Mouse (Mus musculus) MEL (cell line): ENCODE results near the gene Vav3.

Experiments
- BHLHE40 ChIP-seq: IDR thresholded peaks from 2 replicates; pipeline ENCODE4 v1.6.1; 2012; ENCODE audit warnings: low read depth, mild to moderate bottlenecking, inconsistent platforms, low read length, improper control_type of control experiment, borderline replicate concordance
- CTCF ChIP-seq, 3 experiments: IDR thresholded peaks in 2 of 3; conservative IDR thresholded peaks in 1 of 3; 2 replicates each; pipeline ENCODE4 v1.5.1; 2011 to 2012; ENCODE audit warnings: low read length in 3 of 3, low read depth in 2 of 3, mild to moderate bottlenecking in 2 of 3, improper control_type of control experiment in 1 of 3, inconsistent platforms in 1 of 3, mixed read lengths in 1 of 3, moderate library complexity in 1 of 3; ENCODE audit not compliant: control insufficient read depth in 1 of 3, insufficient read depth in 1 of 3, poor library complexity in 1 of 3, severe bottlenecking in 1 of 3
- GABPA ChIP-seq: IDR thresholded peaks from 2 replicates; pipeline ENCODE4 v1.6.1; 2012; ENCODE audit warnings: low read depth, mild to moderate bottlenecking, inconsistent platforms, low read length, improper control_type of control experiment, moderate library complexity
- MAFK ChIP-seq: IDR thresholded peaks from 2 replicates; pipeline ENCODE4 v1.6.1; 2011; ENCODE audit warnings: low read depth, mild to moderate bottlenecking, low read length, improper control_type of control experiment, borderline replicate concordance

- TF ChIP-seq BHLHE40: no peak
- TF ChIP-seq MAFK: no peak
- no peak for TF ChIP-seq CTCF (IDR thresholded peaks at IDR 0.05 in 2 of 3, conservative IDR thresholded peaks at IDR 0.05 in 1 of 3; ENCODE audit: control insufficient read depth in 1 of 3, insufficient read depth in 1 of 3, low read depth in 2 of 3, low read length in 3 of 3, poor library complexity in 1 of 3, severe bottlenecking in 1 of 3)
- no peak for TF ChIP-seq GABPA
Measured at GRCm38 (mm10) chr3:109451966-109452365, 111.5 kb downstream of the Vav3 start.
